Mouse (Mus musculus) spleen, adult 2 months (tissue): ENCODE results near the gene Slc45a3.

Source experiments
- CTCF ChIP-seq: fragments of 200-500 bp; IDR thresholded peaks from 2 replicates; pipeline ENCODE4 v1.5.1; 2011; ENCODE audit warnings: mild to moderate bottlenecking, inconsistent platforms; ENCODE audit not compliant: insufficient read depth, insufficient read length, insufficient replicate concordance; ENCODE audit errors: extremely low read depth
- POLR2A ChIP-seq: fragments of 200-500 bp; IDR thresholded peaks from 2 replicates; pipeline ENCODE4 v1.6.1; 2011; ENCODE audit warnings: low read depth, low read length, inconsistent platforms

DNA sequence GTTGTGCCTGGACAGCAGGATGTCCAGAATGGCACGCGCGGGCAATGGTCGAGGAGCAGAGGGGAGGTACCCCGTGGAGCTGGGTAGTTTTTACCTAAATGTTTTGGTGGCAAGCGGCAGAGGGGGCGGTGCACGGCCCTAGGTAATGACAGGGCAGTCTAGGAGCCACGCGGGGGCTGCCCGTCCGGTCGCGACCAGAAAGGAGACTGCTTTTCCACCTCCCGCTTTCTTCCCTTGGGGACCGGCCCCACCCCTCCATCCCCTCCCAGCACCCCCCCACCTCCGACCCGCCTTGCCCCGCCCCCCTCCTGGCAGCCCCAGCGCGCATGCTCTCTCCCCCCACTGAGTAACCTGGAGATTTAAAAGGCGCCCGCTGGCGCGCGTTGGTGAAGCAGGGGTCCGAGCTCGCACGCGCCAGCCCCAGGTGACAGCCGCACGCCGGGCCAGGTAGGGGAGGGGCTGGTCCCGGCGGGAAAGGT, at the start of gene Slc45a3:
- TF ChIP-seq CTCF (no peak), POLR2A (no peak)
